Comparison of ENCODE assay signal across 23 mouse cellular contexts in the genomic region with DNA sequence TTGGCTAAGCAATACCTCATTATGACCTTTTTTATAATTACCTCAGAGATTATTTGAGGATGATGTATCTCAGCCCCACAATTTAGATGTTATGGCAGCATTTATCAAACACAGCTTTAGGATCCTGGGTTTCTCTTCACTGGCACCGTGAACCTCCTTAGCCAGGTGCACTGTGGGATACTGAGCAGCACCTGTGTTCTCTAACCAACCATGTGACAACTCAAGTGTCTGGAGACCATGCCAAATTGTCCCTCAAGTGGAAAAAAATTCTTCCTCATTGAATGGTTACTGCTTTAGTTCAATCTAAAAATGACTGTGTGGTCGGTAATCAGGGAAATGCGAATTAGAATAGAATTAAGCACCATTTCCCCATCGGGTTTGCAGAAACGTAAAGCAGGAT.
A peak's percentile ranks its signal among the peaks of the same experiment; 100 is the strongest.
DNase-seq lines count a peak whose midpoint lies in the region; ATAC-seq lines count a peak whose summit lies in the region.
"Had no signal": no experiment of that assay in that cellular context is flagged by ENCODE, and none has a peak within 500 bp of the region (broad histone marks: within the 10 kb centered on the region; RNA-seq: fewer than 3 reads in every experiment).

No protein-coding gene starts in this region.

- no peaks in the 10 kb centered on the region for H3K27me3 ChIP-seq in midbrain, embryonic 11.5 days (ENCODE audit: control insufficient read depth, insufficient read depth, low read length)
- H3K27me3 ChIP-seq in midbrain, embryonic 10.5 days (ENCODE audit: low read depth, poor library complexity, severe bottlenecking), result no peaks in the 10 kb centered on the region
- H3K27me3 ChIP-seq: embryonic facial prominence, embryonic 13.5 days; embryonic facial prominence, embryonic 15.5 days; forebrain, embryonic 12.5 days had no signal

- ATAC-seq in midbrain, embryonic 11.5 days (ENCODE audit: low FRiP score), result no peak
- ATAC-seq: activated CD4-positive, CD25-positive, alpha-beta regulatory T cell, adult 4 months; CD4-positive, CD25-positive, alpha-beta regulatory T cell, adult 4 months; forebrain, embryonic 14.5 days; forebrain, embryonic 16.5 days; Patski had no signal

- 96% methylated on average over 5 of the region's 5 CpGs for WGBS in midbrain, embryonic 11.5 days
- 92% methylated on average over 5 of the region's 5 CpGs for WGBS in midbrain, embryonic 10.5 days

- no peak overlapping the region for H3K27ac ChIP-seq in midbrain, embryonic 11.5 days (ENCODE audit: low read depth, low read length)
- H3K27ac ChIP-seq in midbrain, embryonic 10.5 days (replicated peaks), result no peak overlapping the region
- H3K27ac ChIP-seq: embryonic facial prominence, embryonic 13.5 days; embryonic facial prominence, embryonic 15.5 days; forebrain, embryonic 10.5 days; forebrain, embryonic 12.5 days had no signal

- no peak overlapping the region for H3K4me2 ChIP-seq in midbrain, embryonic 11.5 days
- H3K4me2 ChIP-seq: embryonic facial prominence, embryonic 13.5 days; embryonic facial prominence, embryonic 15.5 days; forebrain, embryonic 12.5 days had no signal

- H3K9me3 ChIP-seq in midbrain, embryonic 11.5 days (ENCODE audit: control insufficient read depth, low read length), result no peaks in the 10 kb centered on the region
- H3K9me3 ChIP-seq in midbrain, embryonic 10.5 days (replicated peaks), result no peaks in the 10 kb centered on the region
- H3K9me3 ChIP-seq: embryonic facial prominence, embryonic 13.5 days; embryonic facial prominence, embryonic 15.5 days; forebrain, embryonic 10.5 days; forebrain, embryonic 12.5 days had no signal

- H3K9ac ChIP-seq in midbrain, embryonic 11.5 days (ENCODE audit: low read length), result no peak overlapping the region
- H3K9ac ChIP-seq: embryonic facial prominence, embryonic 13.5 days; embryonic facial prominence, embryonic 15.5 days; forebrain, embryonic 12.5 days had no signal

- H3K36me3 ChIP-seq in midbrain, embryonic 11.5 days (ENCODE audit: control insufficient read depth, insufficient read depth, low read length), result no peaks in the 10 kb centered on the region
- no peaks in the 10 kb centered on the region for H3K36me3 ChIP-seq in midbrain, embryonic 10.5 days
- H3K36me3 ChIP-seq: embryonic facial prominence, embryonic 13.5 days; embryonic facial prominence, embryonic 15.5 days; forebrain, embryonic 10.5 days; forebrain, embryonic 12.5 days; G1E had no signal

- peak; percentile 67 to 74 for DNase-seq in cerebellum, postnatal 10 days
- no peak for DNase-seq in cerebellum, adult 9-10 months
- peak; percentile 30 to 47 for DNase-seq in cerebellum, postnatal 25 days
- DNase-seq in cerebellum, adult 11-12 months, result no peak
- DNase-seq in midbrain, embryonic 11.5 days (ENCODE audit: low spot score, missing footprints), result peak; percentile 31
- no peak for DNase-seq in midbrain, embryonic 10.5 days (ENCODE audit: low spot score)
- DNase-seq: adrenal gland, adult 8-10 months; adrenal gland, postnatal 14 days; adrenal gland, postnatal 36 days; B cell, adult 2 months; cerebellum, adult 8-10 months; embryo, embryonic 11 days had no signal

- no peak overlapping the region for H3K4me3 ChIP-seq in midbrain, embryonic 11.5 days (ENCODE audit: low read depth, low read length)
- no peak overlapping the region for H3K4me3 ChIP-seq in midbrain, embryonic 10.5 days
- H3K4me3 ChIP-seq: embryonic facial prominence, embryonic 13.5 days; embryonic facial prominence, embryonic 15.5 days; erythroblast, embryonic 14.5 days; forebrain, embryonic 10.5 days; forebrain, embryonic 12.5 days had no signal

- H3K4me1 ChIP-seq in midbrain, embryonic 11.5 days (ENCODE audit: control insufficient read depth, insufficient read depth, low read length), result no peaks in the 10 kb centered on the region
- no peaks in the 10 kb centered on the region for H3K4me1 ChIP-seq in midbrain, embryonic 10.5 days
- H3K4me1 ChIP-seq: embryonic facial prominence, embryonic 13.5 days; embryonic facial prominence, embryonic 15.5 days; forebrain, embryonic 10.5 days; forebrain, embryonic 12.5 days had no signal

Comparison
In these comparisons a context has a peak if more than half of its experiments do, and no peak if none do; other contexts are left out.
1. DNase-seq: peak in cerebellum, postnatal 10 days (2 of 2), cerebellum, postnatal 25 days (2 of 2) and midbrain, embryonic 11.5 days (single experiment); none in cerebellum, adult 9-10 months (single experiment), cerebellum, adult 11-12 months (single experiment) and midbrain, embryonic 10.5 days (single experiment).